Mouse (Mus musculus): ENCODE results near the gene Hist1h2bj.

The Hist1h2bj gene

DNA sequence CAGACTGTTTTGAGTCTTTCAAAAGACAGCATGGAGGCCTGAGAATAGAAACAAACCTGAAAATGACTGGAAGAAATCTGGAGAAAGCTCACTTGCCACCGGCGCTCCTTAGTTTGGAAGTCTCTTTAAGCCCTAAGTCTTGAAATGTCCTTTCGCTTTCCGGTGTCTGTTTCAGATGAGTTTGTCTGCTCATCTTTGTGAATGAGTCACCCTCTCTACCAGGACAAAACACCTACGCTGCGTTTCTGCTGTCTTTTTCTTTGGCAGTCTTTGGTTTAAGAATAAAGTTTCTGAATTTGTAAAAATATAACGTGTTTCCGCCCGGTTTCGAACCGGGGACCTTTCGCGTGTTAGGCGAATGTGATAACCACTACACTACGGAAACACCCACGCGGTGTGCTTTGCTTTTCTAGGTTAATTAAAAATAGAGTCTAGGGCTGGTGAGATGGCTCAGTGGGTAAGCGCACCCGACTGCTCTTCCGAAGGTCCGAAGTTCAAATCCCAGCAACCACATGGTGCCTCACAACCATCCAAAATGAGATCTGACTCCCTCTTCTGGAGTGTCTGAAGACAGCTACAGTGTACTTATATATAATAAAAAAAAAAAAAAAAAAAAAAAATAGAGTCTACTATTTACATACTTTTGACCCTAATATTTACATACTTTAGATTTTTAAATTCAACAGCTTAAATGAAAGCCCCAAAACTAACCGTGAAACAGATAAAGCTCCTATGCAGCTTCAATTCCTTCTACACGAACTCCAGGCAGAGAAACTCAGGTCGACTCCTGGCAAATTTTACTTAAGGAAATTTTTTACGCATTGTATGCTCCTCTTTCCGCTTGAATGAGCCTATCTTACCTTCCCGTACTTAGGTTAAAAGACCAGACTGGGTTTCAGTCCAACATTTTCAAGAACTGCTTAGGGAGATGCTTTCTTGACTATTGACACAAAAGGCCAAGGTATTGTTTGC lies 27.2 kb upstream of the Hist1h2bj start:
- DNase-seq = peak; percentile 75

- no peak for DNase-seq
Measured at GRCm38 (mm10) chr13:22019934-22020835, 22.8 kb upstream of the Hist1h2bj start.

GRCm38 (mm10) chr13:22020901-22021339 lies 22.1 kb upstream of the Hist1h2bj start:
- peak; percentile 76 for DNase-seq

DNA sequence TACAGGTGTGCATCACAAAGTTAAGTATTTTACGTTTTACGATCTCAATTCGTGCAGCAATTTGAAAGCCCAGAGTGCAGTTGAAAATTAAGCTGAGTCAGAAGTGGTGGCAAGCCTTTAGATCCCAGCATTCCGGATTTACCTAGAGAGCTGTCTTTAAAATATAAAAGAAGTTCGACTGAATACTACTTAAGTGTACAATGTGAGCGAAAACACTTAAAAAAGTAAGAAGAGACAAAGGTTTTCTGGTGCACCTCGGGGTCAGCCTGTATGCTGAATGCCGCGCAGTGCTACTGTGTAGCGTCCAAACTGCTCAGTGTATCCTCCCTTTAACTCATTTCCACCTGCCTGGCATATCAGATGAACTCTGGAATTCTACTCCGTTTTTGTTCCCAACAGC lies 21.4 kb upstream of the Hist1h2bj start:
- DNase-seq = no peak

DNA sequence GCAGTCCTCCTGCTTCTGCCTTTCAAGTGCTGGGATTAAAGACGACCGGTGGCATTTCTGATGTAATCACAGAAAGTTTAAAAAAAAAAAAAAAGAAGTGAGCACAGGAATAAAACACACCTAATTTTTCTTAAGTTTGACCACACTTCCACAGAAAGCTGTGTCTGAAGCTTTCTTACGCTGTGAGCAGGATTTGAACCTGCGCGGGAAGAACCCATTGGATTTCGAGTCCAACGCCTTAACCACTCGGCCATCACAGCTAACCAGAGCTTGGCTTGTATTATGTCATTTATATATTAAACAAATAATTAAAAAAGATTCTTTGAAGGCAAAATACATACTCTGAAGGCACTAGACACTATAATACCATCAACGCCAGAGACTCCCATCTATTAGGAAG lies 20.8 kb upstream of the Hist1h2bj start:
- peak; percentile 82 for DNase-seq

- DNase-seq = peak; percentile 91
Measured at GRCm38 (mm10) chr13:22026058-22027031, 16.7 kb upstream of the Hist1h2bj start.

DNA sequence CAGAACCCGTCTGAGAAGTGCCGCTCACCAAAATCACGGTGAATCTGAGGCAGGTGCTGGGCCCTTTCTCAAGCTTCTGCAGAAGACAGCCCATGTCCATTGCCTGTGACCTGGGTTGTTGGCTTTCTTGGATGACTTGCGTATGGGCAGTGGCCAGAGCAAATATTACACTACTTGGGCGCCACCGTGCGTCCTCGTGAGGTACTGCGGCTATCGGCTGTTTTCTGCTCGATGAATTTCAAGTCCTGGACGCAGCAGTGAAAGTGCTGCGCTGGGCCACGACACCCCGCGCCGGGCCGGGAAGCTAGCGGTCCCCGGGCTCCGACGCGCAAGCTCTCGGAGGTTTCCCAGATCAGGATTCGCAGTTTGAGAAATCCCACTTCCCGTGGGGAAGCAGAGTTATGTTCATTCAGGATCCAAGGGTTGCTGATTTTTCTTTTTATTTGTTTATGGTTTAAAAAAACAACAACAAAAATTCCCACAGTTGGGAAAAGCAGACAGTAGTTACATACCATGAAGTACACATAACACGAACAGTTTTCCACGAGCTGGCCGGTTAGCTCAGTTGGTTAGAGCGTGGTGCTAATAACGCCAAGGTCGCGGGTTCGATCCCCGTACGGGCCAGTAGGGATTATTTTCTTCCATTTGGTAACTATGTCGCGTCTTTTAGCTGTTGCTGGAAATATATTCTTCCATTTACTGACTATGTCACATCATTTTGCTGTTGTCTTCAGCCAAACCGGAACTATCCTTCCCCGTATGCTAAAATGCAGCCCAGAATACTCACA lies 14.1 kb upstream of the Hist1h2bj start:
- peak; percentile 96 for DNase-seq

- no peak for DNase-seq
Measured at GRCm38 (mm10) chr13:22029928-22030327, 13.1 kb upstream of the Hist1h2bj start.

GRCm38 (mm10) chr13:22030493-22030892 lies 12.5 kb upstream of the Hist1h2bj start:
- no peak for DNase-seq

- no peak for DNase-seq
Measured at GRCm38 (mm10) chr13:22033741-22034442, 9.1 kb upstream of the Hist1h2bj start.

DNA sequence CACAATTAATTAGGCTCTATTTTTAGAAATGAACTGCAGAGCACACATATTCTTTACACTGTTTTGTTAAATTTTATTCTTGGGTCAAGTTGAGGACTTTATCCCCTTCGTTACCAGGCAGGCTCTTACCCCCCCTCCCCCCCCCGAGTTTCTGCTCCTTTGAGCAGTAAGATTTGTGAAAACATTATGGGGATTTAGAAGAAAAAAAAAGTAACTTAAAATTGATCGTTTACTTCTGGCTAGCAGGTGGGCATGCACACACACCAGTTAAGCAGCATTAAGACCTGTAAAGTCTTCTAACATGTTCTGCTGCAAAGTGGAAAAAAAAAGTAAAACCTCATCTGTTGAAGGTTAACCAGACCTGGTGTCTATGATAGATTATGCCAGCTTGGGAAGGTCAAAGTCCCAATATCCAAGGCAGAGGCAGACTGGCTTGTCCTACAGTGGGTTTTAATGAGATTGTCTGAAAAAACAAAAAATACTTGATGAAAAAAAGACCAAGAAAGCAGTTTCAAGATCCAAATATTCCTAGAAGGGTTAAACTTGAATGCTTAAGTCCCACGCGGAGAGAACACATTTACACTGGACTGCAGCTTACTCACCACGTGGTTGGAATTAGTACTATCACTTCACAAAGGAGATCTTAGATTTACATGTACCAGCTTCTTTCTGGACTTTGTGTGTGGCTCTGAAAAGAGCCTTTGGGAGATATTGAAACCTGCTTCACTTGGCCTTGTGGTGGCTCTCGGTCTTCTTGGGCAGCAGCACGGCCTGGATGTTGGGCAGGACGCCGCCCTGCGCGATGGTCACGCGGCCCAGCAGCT lies 8.4 kb upstream of the Hist1h2bj start:
- DNase-seq = no peak

DNA sequence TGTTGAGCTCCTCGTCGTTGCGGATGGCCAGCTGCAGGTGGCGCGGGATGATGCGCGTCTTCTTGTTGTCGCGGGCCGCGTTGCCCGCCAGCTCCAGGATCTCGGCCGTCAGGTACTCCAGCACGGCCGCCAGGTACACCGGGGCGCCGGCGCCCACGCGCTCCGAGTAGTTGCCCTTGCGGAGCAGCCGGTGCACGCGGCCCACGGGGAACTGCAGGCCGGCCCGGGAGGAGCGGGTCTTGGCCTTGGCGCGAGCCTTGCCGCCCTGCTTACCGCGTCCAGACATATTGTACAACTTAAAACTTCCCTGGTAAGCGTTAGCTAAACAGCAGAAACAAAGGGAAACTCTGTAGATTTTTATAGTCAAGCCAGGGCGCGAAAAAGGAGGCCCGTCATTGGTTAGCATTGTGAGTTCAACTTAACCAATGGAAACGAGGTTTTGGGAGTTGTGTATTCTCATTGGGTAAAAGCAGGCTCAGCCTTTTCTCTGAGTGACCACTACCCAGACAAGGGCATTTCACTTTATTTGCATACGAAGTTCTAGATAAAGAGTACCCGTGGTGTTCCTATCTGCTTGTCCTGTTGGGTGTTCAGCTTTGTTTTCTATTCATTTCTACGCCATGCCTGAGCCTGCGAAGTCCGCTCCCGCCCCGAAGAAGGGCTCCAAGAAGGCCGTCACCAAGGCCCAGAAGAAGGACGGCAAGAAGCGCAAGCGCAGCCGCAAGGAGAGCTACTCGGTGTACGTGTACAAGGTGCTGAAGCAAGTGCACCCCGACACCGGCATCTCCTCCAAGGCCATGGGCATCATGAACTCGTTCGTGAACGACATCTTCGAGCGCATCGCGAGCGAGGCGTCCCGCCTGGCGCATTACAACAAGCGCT lies 7.5 kb upstream of the Hist1h2bj start, which contains the start of the genes Hist1h2ah and Hist1h2bk:
Hist1h2ah (minus strand) TSS at position 302 of the 882 bp plus-strand sequence.
Hist1h2bk (plus strand) TSS at position 604 of the 882 bp plus-strand sequence.
- peak; percentile 82 for DNase-seq

DNA sequence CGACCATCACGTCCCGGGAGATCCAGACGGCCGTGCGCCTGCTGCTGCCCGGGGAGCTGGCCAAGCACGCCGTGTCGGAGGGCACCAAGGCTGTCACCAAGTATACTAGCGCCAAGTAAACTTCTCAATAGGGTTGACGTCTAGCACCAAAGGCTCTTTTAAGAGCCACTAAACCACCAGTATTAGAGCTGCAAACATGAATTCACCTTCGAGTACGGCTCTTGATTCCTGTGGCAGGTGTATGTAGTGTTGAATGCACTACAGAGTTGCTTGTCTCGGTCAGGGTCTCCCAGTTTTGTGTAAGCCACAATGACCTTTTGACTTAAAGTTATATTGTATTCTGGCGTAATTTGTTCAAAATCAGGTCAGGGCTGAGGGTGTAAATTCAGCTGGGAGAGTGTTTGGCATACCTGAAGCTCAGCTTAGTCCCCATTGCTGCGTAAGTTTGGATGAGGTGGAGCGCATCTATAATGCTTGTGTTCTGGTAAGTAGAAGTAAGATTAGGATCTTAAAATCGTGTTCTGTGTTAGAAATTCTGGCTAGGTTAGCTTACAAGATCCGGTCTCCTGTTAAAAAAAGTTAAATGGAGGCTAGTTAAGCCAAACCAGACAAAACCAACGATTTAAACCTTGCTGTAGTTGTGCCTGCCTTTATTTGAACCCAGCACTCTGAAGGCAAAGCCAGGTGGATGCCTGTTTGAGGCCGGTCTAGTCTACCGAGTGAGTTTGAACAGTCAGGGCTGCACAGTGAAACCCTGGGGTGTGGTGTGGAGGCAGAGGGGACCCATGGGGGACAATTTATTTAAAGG lies 6.7 kb upstream of the Hist1h2bj start:
- no peak for DNase-seq

GRCm38 (mm10) chr13:22036986-22037385 lies 6.0 kb upstream of the Hist1h2bj start:
- DNase-seq = no peak

DNA sequence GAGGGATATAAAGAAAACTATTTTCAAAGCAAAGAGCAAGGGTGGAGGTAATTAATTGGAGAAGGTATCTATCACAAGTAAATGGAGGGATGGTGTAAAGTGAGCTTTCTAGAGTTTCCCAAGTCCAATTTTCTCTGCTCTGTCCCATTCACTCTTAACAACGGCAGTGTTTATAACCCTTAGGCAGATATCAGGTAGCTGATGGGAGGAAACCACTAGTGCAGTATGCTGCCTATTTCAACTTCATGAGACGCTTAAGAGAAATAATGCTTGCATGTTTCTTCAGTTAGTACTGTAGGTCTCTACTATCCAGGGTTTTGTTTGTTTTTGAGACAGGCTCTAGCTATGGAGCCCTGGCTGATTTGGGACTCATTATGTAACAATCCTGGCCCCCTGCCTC lies 5.6 kb upstream of the Hist1h2bj start:
- no peak for DNase-seq

- DNase-seq = no peak
Measured at GRCm38 (mm10) chr13:22039364-22039763, 3.6 kb upstream of the Hist1h2bj start.

DNA sequence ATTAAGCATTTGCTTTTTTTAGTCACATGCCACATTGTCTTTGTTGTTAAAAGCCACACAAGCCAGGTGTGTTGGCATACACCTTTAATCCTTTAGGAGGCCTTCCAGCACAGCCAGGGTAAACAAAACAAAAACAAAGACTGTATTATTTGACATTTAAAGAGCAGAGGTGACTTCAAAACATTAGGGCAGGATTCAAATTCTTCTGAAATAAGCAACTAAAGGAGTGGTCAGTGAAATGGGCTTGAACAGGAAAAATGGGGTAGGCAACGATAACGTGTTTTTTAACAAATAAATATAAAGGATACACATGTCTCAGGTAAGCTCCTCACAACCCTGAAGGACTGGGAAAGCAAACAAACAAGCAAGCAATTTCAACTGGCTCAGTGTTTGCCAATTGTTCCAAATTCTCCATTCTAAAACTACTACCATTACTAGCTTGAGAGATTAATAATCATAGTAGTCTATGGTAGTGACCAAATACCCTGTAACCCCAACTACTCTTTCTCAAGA lies 3.0 kb upstream of the Hist1h2bj start:
- DNase-seq = no peak

All from lung, postnatal 14 days (tissue).